Mouse (Mus musculus): ENCODE results near the gene Kptn.

The Kptn gene

GRCm38 (mm10) chr7:16120262-16120600 is 536 bp downstream of the Kptn start:
- DNase-seq (ENCODE audit: low spot score), result no peak

DNA sequence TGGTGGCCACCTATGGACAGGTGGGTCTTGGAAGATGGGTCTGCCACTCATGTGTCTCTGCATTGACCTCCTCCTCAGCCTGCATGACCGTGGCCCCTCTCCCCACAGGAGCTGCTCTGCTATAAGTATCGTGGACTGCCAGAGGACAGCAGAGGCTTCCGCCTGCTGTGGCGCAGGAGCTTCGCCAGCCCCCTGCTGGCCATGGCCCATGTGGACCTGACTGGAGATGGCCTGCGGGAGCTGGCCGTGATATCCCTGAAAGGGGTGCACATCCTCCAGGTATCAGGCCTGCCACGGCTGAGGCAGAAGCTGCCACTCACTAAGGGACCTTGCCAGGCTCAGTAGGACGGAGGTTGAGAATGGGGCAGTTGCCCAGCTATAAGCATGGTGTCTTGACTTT is 6.1 kb downstream of the Kptn start:
- no peak for DNase-seq (ENCODE audit: low spot score)

DNA sequence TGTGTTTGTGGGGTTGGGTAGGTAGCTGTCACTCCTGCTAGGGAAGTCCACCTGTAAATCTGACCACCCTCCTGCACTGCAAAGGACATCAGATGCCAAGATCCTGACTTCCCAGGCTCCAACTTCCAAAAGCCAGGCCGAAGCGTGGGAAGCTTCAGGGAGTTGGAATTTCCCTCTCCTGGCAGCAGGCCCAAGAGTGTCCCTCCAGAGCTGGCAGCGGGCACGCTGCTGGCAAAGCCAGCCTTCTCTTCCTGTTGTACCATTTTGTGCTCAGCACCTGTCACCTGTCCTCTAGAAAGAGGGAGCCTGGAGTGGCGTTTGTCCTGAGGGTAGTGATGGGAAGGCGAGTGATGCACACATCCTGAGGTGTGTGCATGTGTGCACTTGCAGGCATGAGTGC is 8.6 kb downstream of the Kptn start:
- no peak for DNase-seq (ENCODE audit: low spot score)

DNA sequence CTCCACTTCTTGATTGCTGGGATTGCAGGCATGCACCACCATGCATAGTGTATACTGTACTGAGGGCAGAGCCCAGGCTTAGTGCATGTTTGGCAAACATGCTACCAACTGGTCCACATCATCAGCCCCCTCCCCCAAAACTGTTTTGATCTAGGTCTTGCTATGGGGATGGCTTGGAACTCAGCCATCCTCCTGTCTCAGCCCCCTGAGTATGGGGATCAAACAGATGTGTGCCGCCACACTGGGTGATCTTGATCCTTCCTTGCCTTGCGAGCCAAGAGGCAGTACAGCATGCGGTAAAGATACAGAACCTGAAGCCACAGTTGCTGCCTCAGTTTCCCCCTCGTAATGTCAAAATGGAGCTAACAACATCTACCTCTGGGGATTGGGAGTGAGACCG is 9.2 kb downstream of the Kptn start:
- no peak for DNase-seq (ENCODE audit: low spot score)

GRCm38 (mm10) chr7:16129421-16129845 is 9.7 kb downstream of the Kptn start, which contains the start of gene Slc8a2:
Slc8a2 (plus strand) TSS chr7:16129826.
- DNase-seq (ENCODE audit: low spot score), result peak; percentile 39

DNA sequence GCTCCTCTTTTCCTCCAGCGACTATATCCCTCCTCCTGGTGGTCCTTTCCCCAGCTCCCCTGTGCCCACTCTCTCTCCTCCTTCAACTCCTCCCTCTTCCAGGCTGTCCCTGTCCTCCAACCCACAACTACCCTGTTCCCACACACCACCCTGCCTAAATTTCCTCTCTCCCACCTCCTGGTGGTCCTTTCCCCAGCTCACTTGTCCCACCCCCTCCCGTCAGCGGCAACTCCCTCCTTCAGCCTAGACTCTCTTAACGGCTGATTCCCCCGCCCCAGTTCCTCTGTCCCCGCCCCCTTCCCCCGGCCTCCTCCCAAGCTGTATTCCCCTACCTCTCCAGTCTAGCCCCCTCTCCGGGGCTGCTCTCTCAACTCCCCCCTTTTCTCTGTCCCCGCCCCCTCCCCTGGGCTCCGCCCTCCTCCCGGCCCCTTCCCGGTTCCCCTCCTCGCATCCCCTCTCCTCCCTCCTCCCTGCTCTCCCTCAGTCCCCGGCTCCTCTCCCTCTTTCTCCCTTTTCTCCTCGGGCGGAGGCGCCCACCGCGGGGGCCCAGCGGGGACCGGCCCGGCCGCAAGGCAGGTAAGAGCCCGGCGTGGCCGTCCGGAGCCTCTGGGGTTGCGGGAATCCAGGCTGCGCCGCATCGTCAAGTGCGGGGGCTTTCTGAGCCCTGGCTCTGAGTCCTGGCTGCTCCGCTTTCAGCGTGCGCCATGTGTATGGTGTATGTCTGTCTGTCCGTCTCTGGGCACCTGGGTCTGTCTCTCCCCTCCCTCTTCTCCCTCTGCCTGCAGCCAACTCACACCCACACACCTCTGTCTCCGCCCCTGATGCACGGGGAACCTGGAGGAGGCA is 10.4 kb downstream of the Kptn start:
- no peak for DNase-seq (ENCODE audit: low spot score)

GRCm38 (mm10) chr7:16130956-16131634 is 11.4 kb downstream of the Kptn start:
- DNase-seq (ENCODE audit: low spot score), result no peak

DNA sequence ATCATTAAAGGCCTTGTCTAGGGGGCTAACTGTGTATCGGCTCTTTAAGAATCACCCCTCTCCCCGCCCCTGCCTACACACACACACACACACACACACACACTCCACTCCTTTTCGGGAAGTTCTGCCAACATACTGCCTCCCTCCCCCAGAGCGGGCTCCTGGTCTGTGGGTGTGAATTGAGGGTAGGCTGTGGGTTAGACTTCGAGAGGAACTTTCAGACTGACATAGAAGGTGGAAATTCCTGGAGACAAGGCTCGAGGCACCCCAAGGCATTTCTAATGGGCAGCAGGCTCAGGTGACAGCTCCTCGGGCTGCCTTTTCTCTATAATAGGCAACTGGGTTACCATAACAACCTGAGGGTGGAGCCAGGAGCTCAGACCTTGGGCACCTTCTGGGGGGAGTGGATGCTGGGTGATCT is 12.5 kb downstream of the Kptn start:
- no peak for DNase-seq (ENCODE audit: low spot score)

DNA sequence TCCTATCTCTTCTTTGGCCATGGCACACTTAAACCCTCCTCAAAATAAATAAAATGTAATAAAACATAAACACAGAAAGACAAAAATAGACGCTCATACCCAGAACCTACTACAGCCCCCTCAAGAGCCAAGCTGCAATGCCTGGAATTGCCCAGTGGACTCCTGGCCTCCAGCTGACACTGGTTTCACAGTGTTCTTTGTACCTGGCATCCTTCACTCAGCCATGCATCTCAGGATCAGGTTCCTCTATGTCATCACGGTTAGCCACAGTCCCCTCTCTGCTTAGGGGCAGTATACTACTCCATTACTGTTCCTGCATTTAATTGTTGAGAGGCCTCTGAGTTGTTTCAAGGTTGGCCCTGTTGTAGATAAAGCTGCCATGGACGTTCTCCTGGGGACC is 13.2 kb downstream of the Kptn start:
- DNase-seq (ENCODE audit: low spot score), result no peak

- no peak for DNase-seq (ENCODE audit: low spot score)
Observed at GRCm38 (mm10) chr7:16133691-16134090, 14.0 kb downstream of the Kptn start.

DNA sequence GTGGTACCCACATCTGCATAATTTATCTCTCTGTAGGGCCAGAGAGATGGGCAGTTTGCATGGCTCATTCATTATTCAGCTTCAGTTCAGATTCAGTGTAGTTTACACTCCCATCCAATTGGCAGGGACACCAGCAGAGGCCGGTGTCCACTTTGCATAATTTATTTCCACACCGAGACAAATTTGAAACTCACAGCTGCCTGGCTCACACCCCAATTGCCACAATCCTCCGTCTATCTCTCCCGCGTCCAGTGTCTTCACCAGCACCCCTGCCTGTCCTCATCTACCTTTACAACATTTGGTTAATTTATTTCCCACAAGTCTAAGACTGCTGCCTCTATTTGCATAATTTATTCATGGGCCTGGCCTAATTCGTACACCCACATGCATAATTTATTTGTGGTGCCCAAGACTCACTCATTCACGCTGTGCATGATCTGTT is 15.3 kb downstream of the Kptn start:
- DNase-seq (ENCODE audit: low spot score), result no peak

- DNase-seq (ENCODE audit: low spot score), result no peak
Observed at GRCm38 (mm10) chr7:16146489-16147410, 27.1 kb downstream of the Kptn start.

- DNase-seq (ENCODE audit: low spot score), result peak; percentile 70
Observed at GRCm38 (mm10) chr7:16147643-16148042, 27.9 kb downstream of the Kptn start.

DNA sequence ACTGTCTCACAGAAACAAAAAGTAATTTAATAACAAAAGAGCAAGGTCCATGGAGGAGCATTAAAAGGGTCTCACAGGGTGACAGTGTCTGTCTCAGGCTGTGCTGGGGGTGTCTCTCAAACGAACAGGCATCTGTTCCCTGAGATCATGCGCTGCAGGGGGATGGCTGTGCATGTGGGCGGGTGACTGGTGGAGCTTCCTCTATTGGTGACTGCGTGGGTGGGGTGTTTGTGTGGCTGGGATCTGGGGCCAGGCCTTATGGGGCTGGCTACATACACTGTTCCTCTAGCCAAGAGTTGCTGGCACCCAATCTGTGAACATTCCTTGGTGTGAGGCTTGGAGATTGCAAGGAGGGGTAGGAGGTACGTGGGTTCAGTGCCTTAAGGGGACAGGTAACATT is 29.5 kb downstream of the Kptn start:
- no peak for DNase-seq (ENCODE audit: low spot score)

- DNase-seq (ENCODE audit: low spot score), result no peak
Observed at GRCm38 (mm10) chr7:16150191-16151145, 30.8 kb downstream of the Kptn start.

- peak; percentile 48 for DNase-seq (ENCODE audit: low spot score)
Observed at GRCm38 (mm10) chr7:16153522-16153921, 33.8 kb downstream of the Kptn start.

GRCm38 (mm10) chr7:16155132-16155872 is 35.6 kb downstream of the Kptn start:
- DNase-seq (ENCODE audit: low spot score), result no peak

- no peak for DNase-seq (ENCODE audit: low spot score)
Observed at GRCm38 (mm10) chr7:16156105-16156714, 36.5 kb downstream of the Kptn start.

DNA sequence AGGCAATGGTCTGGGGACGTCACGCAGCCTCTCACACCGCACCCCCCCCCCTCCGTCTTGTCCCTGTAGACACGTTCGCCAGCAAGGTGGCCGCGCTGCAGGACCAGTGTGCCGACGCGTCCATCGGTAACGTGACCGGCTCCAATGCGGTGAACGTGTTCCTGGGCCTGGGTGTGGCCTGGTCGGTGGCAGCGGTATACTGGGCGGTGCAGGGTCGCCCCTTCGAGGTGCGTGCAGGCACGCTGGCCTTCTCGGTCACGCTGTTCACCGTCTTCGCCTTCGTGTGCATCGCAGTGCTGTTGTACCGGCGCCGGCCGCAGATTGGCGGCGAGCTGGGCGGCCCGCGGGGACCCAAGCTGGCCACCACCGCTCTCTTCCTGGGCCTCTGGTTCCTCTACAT is 39.0 kb downstream of the Kptn start:
- DNase-seq (ENCODE audit: low spot score), result no peak

DNA sequence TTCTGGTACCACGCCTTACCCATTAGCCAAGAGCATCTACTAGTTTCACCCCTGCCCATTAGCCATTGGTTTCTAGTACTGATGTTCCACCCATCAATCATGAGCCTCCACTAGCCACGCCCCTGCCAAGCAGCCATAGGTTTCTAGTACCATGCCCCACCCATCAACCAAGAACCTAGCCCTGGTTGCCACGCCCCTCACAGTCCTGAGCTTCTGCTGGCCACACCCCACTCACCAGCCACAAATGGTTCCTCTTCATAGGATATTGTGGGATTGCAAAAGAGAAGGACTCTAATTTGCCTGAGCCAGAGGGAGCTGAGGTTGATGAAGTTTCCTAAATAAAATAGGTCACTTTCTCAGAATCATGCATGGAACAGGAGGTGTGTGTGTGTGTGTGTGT is 41.0 kb downstream of the Kptn start:
- no peak for DNase-seq (ENCODE audit: low spot score)

Data from urinary bladder, postnatal 25 days (tissue).